Mouse (Mus musculus): ENCODE data around the gene Alad. TPM values are rescaled to one million over a fixed set of nuclear protein-coding genes. Genes with fewer than 3 reads are reported as not detected.

The Alad gene
- polyA plus RNA-seq, 1 experiment from 2014 or later: 114 TPM

GRCm38 (mm10) chr4:62515490-62515889, 4.2 kb downstream of the Alad start:
- 84% methylated on average over 3 of the region's 3 CpGs for WGBS
- DNase-seq (ENCODE audit: low spot score): no peak
- H3K27ac ChIP-seq: peak overlapping the region; percentile 77
- peak overlapping the region; percentile 32 for H3K4me3 ChIP-seq
- H3K4me1 ChIP-seq (replicated peaks): peaks cover 42% of the 10 kb centered on the region
- H3K9me3 ChIP-seq: no peaks in the 10 kb centered on the region
- H3K27me3 ChIP-seq (ENCODE audit: insufficient read depth, poor library complexity, severe bottlenecking): no peaks in the 10 kb centered on the region
- H3K36me3 ChIP-seq: peaks cover 37% of the 10 kb centered on the region

DNA sequence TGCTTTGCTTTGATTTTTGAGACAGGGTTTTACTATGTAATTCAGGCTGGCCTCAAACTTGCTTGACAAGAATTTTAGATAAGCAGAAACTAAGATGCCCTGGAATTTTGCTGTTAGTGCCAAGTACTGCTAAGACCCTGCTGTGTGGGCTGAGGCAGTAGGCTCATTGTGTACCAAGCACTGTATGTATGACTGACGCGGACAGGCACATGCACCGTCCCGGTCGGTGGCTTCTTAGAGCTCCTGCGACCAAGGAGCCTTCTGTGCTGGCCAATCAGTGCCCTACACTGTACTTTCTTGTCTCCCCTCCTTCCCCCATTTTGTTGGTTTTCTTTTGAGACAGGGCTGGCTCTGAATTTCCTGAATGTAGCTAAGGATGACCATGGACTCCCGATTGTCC, 4.7 kb downstream of the Alad start:
- no peaks in the 10 kb centered on the region for H3K27me3 ChIP-seq (ENCODE audit: insufficient read depth, poor library complexity, severe bottlenecking)
- 91% methylated on average over 7 of the region's 7 CpGs for WGBS
- H3K27ac ChIP-seq: no peak overlapping the region
- no peaks in the 10 kb centered on the region for H3K9me3 ChIP-seq
- no peak for DNase-seq (ENCODE audit: low spot score)
- H3K4me3 ChIP-seq: peak overlapping the region; percentile 32; the same call in 1 of the 2 replicates
- peaks cover 40% of the 10 kb centered on the region for H3K4me1 ChIP-seq (replicated peaks)
- H3K36me3 ChIP-seq: peaks cover 42% of the 10 kb centered on the region

DNA sequence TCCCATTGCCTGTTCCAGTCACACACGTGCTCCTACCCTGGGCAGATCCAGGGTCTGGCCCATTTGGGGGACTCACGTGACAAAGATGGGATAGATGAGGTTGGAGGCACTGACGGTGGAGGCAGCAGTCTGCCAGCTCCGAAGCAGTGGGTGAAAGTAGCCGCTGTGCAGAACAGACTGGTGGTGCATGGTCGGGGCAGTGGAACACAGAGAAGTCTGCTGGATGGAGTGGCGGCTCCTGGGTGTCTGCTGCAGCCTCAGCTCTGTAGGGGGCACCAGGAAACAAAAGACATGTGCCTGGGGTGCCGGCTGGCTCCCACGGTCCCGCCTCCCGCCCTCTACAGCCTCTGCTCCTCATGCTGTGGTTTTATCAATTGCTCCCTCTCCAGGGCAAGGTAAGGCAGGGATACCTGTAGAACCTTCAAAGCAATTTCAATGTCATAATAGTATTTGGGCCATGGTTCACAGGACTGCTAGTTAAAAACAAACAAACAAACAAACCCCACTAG, 5.7 kb downstream of the Alad start:
- H3K4me3 ChIP-seq: no peak overlapping the region
- 52% methylated on average over 11 of the region's 11 CpGs for WGBS
- H3K27me3 ChIP-seq (ENCODE audit: insufficient read depth, poor library complexity, severe bottlenecking): no peaks in the 10 kb centered on the region
- H3K9me3 ChIP-seq: no peaks in the 10 kb centered on the region
- no peak for DNase-seq (ENCODE audit: low spot score)
- H3K27ac ChIP-seq: peak overlapping the region; percentile 59
- peaks cover 34% of the 10 kb centered on the region for H3K4me1 ChIP-seq (replicated peaks)
- peaks cover 52% of the 10 kb centered on the region for H3K36me3 ChIP-seq

DNA sequence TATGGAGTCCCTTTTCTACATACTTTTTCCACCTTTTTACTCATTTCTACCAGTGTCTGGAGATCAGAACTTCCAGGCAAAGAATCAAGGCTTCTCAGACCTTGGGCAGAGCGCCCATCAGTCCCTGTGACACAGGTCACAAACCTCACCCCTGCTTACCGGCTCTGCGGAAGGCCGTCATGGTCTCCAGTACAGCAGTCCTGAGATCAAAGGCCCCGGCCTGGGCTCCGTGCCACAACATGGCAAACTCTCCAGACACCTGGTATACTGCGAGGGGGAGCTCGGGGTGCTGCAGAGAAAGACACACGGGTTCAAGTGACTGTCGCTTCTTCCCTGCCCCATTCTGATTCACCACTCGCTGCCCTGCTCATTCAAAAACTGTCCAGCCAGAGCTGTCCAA, 9.8 kb downstream of the Alad start:
- DNase-seq (ENCODE audit: low spot score): no peak
- H3K27ac ChIP-seq: no peak overlapping the region
- no peaks in the 10 kb centered on the region for H3K9me3 ChIP-seq
- no peaks in the 10 kb centered on the region for H3K27me3 ChIP-seq (ENCODE audit: insufficient read depth, poor library complexity, severe bottlenecking)
- WGBS: 96% methylated on average over 11 of the region's 11 CpGs
- peaks cover 4% of the 10 kb centered on the region; the same call in 1 of the 2 replicates for H3K4me1 ChIP-seq (replicated peaks)
- no peak overlapping the region for H3K4me3 ChIP-seq
- H3K36me3 ChIP-seq: peaks cover 68% of the 10 kb centered on the region

DNA sequence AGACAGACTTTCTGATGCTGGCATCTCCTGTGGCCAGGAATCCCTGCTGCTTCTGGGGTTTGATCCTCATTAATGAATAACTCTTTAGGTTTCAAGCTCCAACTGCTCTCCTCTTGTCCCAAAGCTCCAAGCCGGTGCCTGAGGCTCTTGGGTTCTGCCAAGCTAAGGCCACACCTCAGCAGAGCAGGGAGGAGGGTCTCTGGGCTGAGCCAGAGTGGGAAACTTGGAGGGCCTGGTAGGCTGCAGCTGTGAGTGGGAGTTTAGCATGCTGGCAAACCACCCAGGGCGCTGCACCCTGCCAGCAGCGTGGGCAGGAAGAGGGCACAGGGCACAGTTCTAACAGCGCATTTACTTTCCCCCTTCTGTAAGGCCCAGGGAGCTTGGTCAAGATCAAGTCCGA, 10.9 kb downstream of the Alad start:
- 0 out of 2 replicates have a peak, but pooled peaks cover under 1% of the 10 kb centered on the region for H3K4me1 ChIP-seq (replicated peaks)
- no peaks in the 10 kb centered on the region for H3K27me3 ChIP-seq (ENCODE audit: insufficient read depth, poor library complexity, severe bottlenecking)
- DNase-seq (ENCODE audit: low spot score): no peak
- H3K4me3 ChIP-seq: no peak overlapping the region
- no peak overlapping the region for H3K27ac ChIP-seq
- H3K9me3 ChIP-seq: no peaks in the 10 kb centered on the region
- WGBS: 95% methylated on average over 5 of the region's 5 CpGs
- H3K36me3 ChIP-seq: peaks cover 65% of the 10 kb centered on the region

DNA sequence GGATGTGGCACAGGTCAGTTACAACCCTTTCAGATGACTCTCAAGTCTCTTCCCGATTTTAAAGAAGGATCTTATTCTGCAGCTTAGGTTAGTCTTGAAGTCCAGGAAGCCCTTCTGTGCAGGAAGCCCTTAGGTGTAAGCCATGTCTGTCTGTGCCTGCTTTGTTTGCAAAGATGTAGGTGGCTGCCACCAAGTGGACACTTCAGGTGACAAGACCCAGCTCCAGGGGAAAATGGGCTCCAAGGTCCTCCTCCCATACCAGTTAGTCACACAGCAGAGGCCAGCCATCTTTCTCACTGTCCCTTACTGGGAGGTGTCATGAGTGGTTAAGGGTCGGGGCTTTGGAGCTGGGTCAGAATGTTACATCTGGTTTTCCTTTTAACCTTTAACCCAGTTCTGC, 12.9 kb downstream of the Alad start:
- H3K36me3 ChIP-seq: peaks cover 44% of the 10 kb centered on the region
- H3K9me3 ChIP-seq: no peaks in the 10 kb centered on the region
- H3K4me1 ChIP-seq (replicated peaks): peaks cover 4% of the 10 kb centered on the region; the same call in 1 of the 2 replicates
- no peak overlapping the region for H3K27ac ChIP-seq
- no peak overlapping the region for H3K4me3 ChIP-seq
- 72% methylated on average over 2 of the region's 2 CpGs for WGBS
- no peak for DNase-seq (ENCODE audit: low spot score)
- H3K27me3 ChIP-seq (ENCODE audit: insufficient read depth, poor library complexity, severe bottlenecking): no peaks in the 10 kb centered on the region

DNA sequence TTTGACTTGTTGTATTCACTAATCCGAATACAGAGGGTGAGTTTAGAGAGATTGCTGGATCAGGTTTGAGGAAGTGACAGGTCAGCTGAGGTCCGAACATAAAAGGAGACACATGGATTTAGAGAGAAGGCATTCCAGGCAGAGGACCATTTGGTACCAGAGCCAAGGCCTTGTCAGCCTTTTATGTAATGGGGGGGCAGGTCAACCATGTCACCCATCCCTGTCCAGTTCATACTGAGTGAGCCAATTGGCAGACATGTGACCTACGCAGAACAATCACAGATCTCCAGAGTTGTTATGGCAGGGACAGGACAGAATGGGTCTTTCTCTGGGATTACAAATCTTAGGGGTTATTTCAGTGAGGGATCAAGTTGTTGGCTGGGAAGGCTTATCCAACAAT, 13.7 kb downstream of the Alad start:
- Histone ChIP-seq H3K36me3 (peaks cover 36% of the 10 kb centered on the region), H3K9me3 (no peaks in the 10 kb centered on the region), H3K27me3 (ENCODE audit: insufficient read depth, poor library complexity, severe bottlenecking) (no peaks in the 10 kb centered on the region), H3K4me1 (replicated peaks) (peaks cover 8% of the 10 kb centered on the region), H3K27ac (no peak overlapping the region), H3K4me3 (no peak overlapping the region)
- WGBS: 89% methylated on average over 3 of the region's 3 CpGs
- DNase-seq (ENCODE audit: low spot score): no peak

GRCm38 (mm10) chr4:62503374-62503970, 16.2 kb downstream of the Alad start, which contains the start of gene Hdhd3:
Gene Hdhd3, minus strand, starts transcription at chr4:62503467.
- H3K27ac ChIP-seq: peak within 1 kb of the TSS; percentile 87
- H3K4me1 ChIP-seq (replicated peaks): peaks cover 8% of the 10 kb centered on the region
- DNase-seq (ENCODE audit: low spot score): no peak
- peaks cover 25% of the 10 kb centered on the region for H3K36me3 ChIP-seq
- peak within 1 kb of the TSS; percentile 78 for H3K4me3 ChIP-seq
- 85% methylated on average over 3 of the region's 3 CpGs for WGBS
- no peaks in the 10 kb centered on the region for H3K27me3 ChIP-seq (ENCODE audit: insufficient read depth, poor library complexity, severe bottlenecking)
- no peaks in the 10 kb centered on the region for H3K9me3 ChIP-seq

- Histone ChIP-seq H3K4me1 (replicated peaks) (peaks cover 8% of the 10 kb centered on the region), H3K27me3 (ENCODE audit: insufficient read depth, poor library complexity, severe bottlenecking) (no peaks in the 10 kb centered on the region), H3K4me3 (0 out of 2 replicates have a peak overlapping the region, but pooled peaks have one; percentile 78), H3K27ac (no peak overlapping the region), H3K36me3 (peaks cover 22% of the 10 kb centered on the region), H3K9me3 (no peaks in the 10 kb centered on the region)
- no peak for DNase-seq (ENCODE audit: low spot score)
- WGBS: 77% methylated on average over 7 of the region's 7 CpGs
These were observed 16.7 kb downstream of the Alad start for GRCm38 (mm10) chr4:62502969-62503368.

DNA sequence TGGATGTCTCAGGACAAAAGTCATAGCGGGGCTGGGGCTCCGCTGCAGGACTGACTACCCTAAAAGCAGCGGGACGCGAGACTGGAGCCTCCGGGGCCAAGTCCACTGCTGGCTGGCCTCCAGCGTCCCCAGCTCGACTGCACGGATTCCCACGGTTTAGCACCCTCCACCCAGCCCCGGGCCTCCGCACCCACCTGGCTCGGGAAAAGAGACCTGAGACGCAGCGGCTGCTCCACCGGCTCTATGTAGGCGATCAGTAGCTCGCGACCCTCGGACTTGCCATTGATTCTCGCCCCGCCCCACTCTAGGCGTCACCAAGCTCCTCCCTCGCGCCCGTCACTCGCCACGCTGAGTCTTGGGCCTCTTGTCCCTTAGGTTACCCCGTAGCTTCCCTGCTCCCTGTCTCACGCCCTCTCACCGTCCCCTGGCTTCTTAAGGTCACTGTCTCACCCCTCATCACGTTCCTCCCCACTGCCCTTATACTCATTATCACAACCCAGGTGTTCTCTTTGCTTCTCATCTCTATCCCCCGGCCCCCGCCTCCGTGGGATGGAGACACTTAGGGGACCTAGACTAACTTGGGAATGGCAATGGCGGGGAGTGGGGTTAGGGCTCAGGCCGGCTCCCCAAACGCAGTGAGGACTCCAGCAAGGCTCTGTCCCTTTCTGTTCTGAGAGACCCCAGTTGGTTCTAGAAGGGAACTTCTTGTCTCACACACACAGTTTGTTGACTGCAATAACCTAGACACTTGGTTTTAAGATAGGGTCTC, 17.6 kb downstream of the Alad start:
- DNase-seq (ENCODE audit: low spot score): peak; percentile 92
- Histone ChIP-seq H3K36me3 (peaks cover 16% of the 10 kb centered on the region), H3K4me1 (replicated peaks) (peaks cover 8% of the 10 kb centered on the region), H3K4me3 (peak overlapping the region; percentile 78), H3K27me3 (ENCODE audit: insufficient read depth, poor library complexity, severe bottlenecking) (no peaks in the 10 kb centered on the region), H3K9me3 (no peaks in the 10 kb centered on the region), H3K27ac (peak overlapping the region; percentile 87)
- 3% methylated on average over 38 of the region's 38 CpGs for WGBS

DNA sequence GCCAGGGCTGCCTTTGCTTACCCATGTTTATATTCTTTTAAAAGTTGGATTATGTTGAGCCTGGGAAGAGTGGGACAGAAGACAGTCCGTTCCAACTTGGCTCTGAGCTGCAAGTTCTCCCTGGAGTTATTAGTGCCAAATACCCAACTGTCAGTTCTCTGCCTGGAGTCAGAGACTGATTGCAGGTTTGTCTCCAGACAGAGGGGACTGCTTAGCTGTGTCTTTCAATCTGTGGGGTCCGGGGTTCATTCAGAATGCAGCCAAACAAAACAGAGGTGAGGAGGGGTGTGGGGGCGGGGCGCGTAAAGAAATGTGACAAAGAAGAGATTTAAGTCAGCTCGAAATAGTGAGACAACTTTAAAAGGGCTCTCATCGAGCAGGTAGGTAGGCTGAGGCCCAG, 18.2 kb downstream of the Alad start:
- Histone ChIP-seq H3K27me3 (ENCODE audit: insufficient read depth, poor library complexity, severe bottlenecking) (no peaks in the 10 kb centered on the region), H3K27ac (peak overlapping the region; percentile 87), H3K4me3 (peak overlapping the region; percentile 78), H3K36me3 (peaks cover 16% of the 10 kb centered on the region), H3K9me3 (no peaks in the 10 kb centered on the region), H3K4me1 (replicated peaks) (peaks cover 8% of the 10 kb centered on the region)
- DNase-seq (ENCODE audit: low spot score): no peak
- 7% methylated on average over 7 of the region's 7 CpGs for WGBS

- peaks cover 16% of the 10 kb centered on the region for H3K36me3 ChIP-seq
These were observed 18.9 kb downstream of the Alad start for GRCm38 (mm10) chr4:62500799-62501198.

GRCm38 (mm10) chr4:62496815-62497214, 22.9 kb downstream of the Alad start:
- WGBS: 87% methylated on average over 8 of the region's 8 CpGs
- Histone ChIP-seq H3K4me3 (no peak overlapping the region), H3K27me3 (ENCODE audit: insufficient read depth, poor library complexity, severe bottlenecking) (no peaks in the 10 kb centered on the region), H3K9me3 (no peaks in the 10 kb centered on the region), H3K27ac (no peak overlapping the region), H3K4me1 (replicated peaks) (peaks cover 4% of the 10 kb centered on the region), H3K36me3 (peaks cover 16% of the 10 kb centered on the region)
- no peak for DNase-seq (ENCODE audit: low spot score)

More at GRCm38 (mm10) chr4:62500799-62501198, 18.9 kb downstream of the Alad start:
- no peaks in the 10 kb centered on the region for H3K27me3 ChIP-seq (ENCODE audit: insufficient read depth, poor library complexity, severe bottlenecking)
- no peak overlapping the region for H3K4me3 ChIP-seq
- 87% methylated on average over 4 of the region's 4 CpGs for WGBS
- no peak overlapping the region for H3K27ac ChIP-seq
- peaks cover 8% of the 10 kb centered on the region for H3K4me1 ChIP-seq (replicated peaks)
- H3K9me3 ChIP-seq: no peaks in the 10 kb centered on the region
- DNase-seq (ENCODE audit: low spot score): no peak

Measured in hindbrain, embryonic 10.5 days (tissue).